Mouse (Mus musculus) adrenal gland, postnatal 25 days (tissue): ENCODE measurements around the gene Mfsd2a. TPM values are rescaled to one million over a fixed set of nuclear protein-coding genes. Genes with fewer than 3 reads are reported as not detected.
"Not testable (repeated sequence)": the region's sequence is repeated elsewhere in the genome, so short reads cannot be mapped to it uniquely, and the experiment has no call there.

Experiments
- DNase-seq: peaks from one replicate; pipeline ENCODE4 v3.0.0; 2021; ENCODE audit warnings: mixed read lengths
- long read RNA-seq: library from polyadenylated mRNA; stranded (forward); transcript quantifications from one replicate; pipeline ENCODE4 v2.0.0, GENCODE M21; 2021
- total RNA-seq: library from RNA; stranded (reverse); gene quantifications from 2 replicates; pipeline ENCODE4 v1.2.3, GENCODE M21; 2021

Gene Mfsd2a
- total RNA-seq, result 1.7 TPM in 1 of 2 replicates, not detected in the other
- long read RNA-seq, partial matches to known transcripts, result 0 of 3 reads
- long read RNA-seq, other reads (novel, unspliced or antisense), result 2 of 3 reads

- peak; percentile 66 for DNase-seq
These were observed at the start of gene Mfsd2a for GRCm38 (mm10) chr4:122961100-122961567. Mfsd2a (minus strand) TSS chr4:122961188.

- no peak for DNase-seq
These were observed 44.3 kb upstream of the Mfsd2a start for GRCm38 (mm10) chr4:123005054-123005966.

GRCm38 (mm10) chr4:123000617-123001342, 39.8 kb upstream of the Mfsd2a start:
- DNase-seq, result no peak

GRCm38 (mm10) chr4:123000130-123000529, 39.1 kb upstream of the Mfsd2a start:
- DNase-seq, result no peak

GRCm38 (mm10) chr4:122999263-122999691, 38.3 kb upstream of the Mfsd2a start:
- no peak for DNase-seq

GRCm38 (mm10) chr4:122998537-122999262, 37.7 kb upstream of the Mfsd2a start:
- no peak for DNase-seq

GRCm38 (mm10) chr4:122996618-122997381, 35.8 kb upstream of the Mfsd2a start:
- peak; percentile 28 for DNase-seq

- peak; percentile 43 for DNase-seq
These were observed 35.2 kb upstream of the Mfsd2a start for GRCm38 (mm10) chr4:122996221-122996617.

GRCm38 (mm10) chr4:122995404-122996220, 34.6 kb upstream of the Mfsd2a start, which contains the start of gene Mycl:
Mycl (plus strand) TSS chr4:122995652.
- peak; percentile 85 for DNase-seq

- DNase-seq, result no peak
These were observed 31.3 kb upstream of the Mfsd2a start for GRCm38 (mm10) chr4:122992276-122992675.

GRCm38 (mm10) chr4:122991177-122991576, 30.2 kb upstream of the Mfsd2a start:
- DNase-seq, result no peak

- DNase-seq, result not testable (repeated sequence)
These were observed 27.0 kb upstream of the Mfsd2a start for GRCm38 (mm10) chr4:122988004-122988403.

- DNase-seq, result no peak
These were observed 26.4 kb upstream of the Mfsd2a start for GRCm38 (mm10) chr4:122987421-122987820.

- DNase-seq, result no peak
These were observed 24.1 kb upstream of the Mfsd2a start for GRCm38 (mm10) chr4:122985110-122985509.

- DNase-seq, result no peak
These were observed 22.7 kb upstream of the Mfsd2a start for GRCm38 (mm10) chr4:122983486-122984261.

GRCm38 (mm10) chr4:122982537-122982936, 21.5 kb upstream of the Mfsd2a start:
- DNase-seq, result no peak

GRCm38 (mm10) chr4:122981930-122982329, 20.9 kb upstream of the Mfsd2a start:
- DNase-seq, result no peak

GRCm38 (mm10) chr4:122981238-122981637, 20.2 kb upstream of the Mfsd2a start:
- DNase-seq, result no peak

- DNase-seq, result no peak
These were observed 19.7 kb upstream of the Mfsd2a start for GRCm38 (mm10) chr4:122980684-122981083.
